Mouse (Mus musculus): ENCODE measurements around the gene Tubgcp4.

Gene Tubgcp4

GRCm38 (mm10) chr2:121204276-121204675, 33.8 kb downstream of the Tubgcp4 start:
- DNase-seq (ENCODE audit: low spot score in 2 of 2), result no peak

GRCm38 (mm10) chr2:121206541-121206940, 36.1 kb downstream of the Tubgcp4 start:
- no peak for DNase-seq (ENCODE audit: low spot score in 2 of 2)

- DNase-seq (ENCODE audit: low spot score in 2 of 2), result no peak
These were observed 44.0 kb downstream of the Tubgcp4 start for GRCm38 (mm10) chr2:121214491-121214890.

GRCm38 (mm10) chr2:121219177-121219576, 48.7 kb downstream of the Tubgcp4 start:
- DNase-seq (ENCODE audit: low spot score in 2 of 2), result no peak

- no peak for DNase-seq (ENCODE audit: low spot score in 2 of 2)
These were observed 49.5 kb downstream of the Tubgcp4 start for GRCm38 (mm10) chr2:121219994-121220393.

- peak in 1 of 2 experiments; percentile 7 for DNase-seq (ENCODE audit: low spot score in 2 of 2)
These were observed 52.6 kb downstream of the Tubgcp4 start for GRCm38 (mm10) chr2:121223010-121223409.

- DNase-seq (ENCODE audit: low spot score in 2 of 2), result no peak
These were observed 57.7 kb downstream of the Tubgcp4 start for GRCm38 (mm10) chr2:121228135-121228534.

GRCm38 (mm10) chr2:121235460-121236072, 65.1 kb downstream of the Tubgcp4 start:
- no peak for DNase-seq (ENCODE audit: low spot score in 2 of 2)

- DNase-seq (ENCODE audit: low spot score in 2 of 2), result no peak
These were observed 69.0 kb downstream of the Tubgcp4 start for GRCm38 (mm10) chr2:121239426-121239825.

GRCm38 (mm10) chr2:121244099-121244498, 73.6 kb downstream of the Tubgcp4 start:
- no peak for DNase-seq (ENCODE audit: low spot score in 2 of 2)

Measured in urinary bladder, adult 18-20 months (tissue).